Mouse (Mus musculus) kidney, adult 2 months (tissue): ENCODE measurements around the gene Kcnk13. TPM values are rescaled to one million over a fixed set of nuclear protein-coding genes. Genes with fewer than 3 reads are reported as not detected.

Source experiments
- DNase-seq: peaks from one replicate; pipeline ENCODE4 v3.0.0; 2021
- H3K27ac ChIP-seq: fragments of 200-500 bp; 2 replicates; pipeline ENCODE4 v1.5.1; 2012; ENCODE audit warnings: low read depth, low read length, control low read depth, inconsistent platforms; ENCODE audit not compliant: insufficient read depth
- H3K27me3 ChIP-seq: fragments of 200-500 bp; replicated peaks from 2 replicates; pipeline ENCODE4 v1.6.1; 2012; ENCODE audit warnings: mild to moderate bottlenecking, moderate library complexity, low read length, inconsistent platforms; ENCODE audit not compliant: control insufficient read depth, insufficient read depth
- H3K36me3 ChIP-seq: fragments of 200-500 bp; 2 replicates; pipeline ENCODE4 v1.6.1; 2012; ENCODE audit warnings: mild to moderate bottlenecking, moderate library complexity, low read length, inconsistent platforms; ENCODE audit not compliant: control insufficient read depth, insufficient read depth
- H3K4me1 ChIP-seq: fragments of 200-500 bp; 2 replicates; pipeline ENCODE4 v1.6.1; 2011; ENCODE audit warnings: low read length; ENCODE audit not compliant: control insufficient read depth, insufficient read depth
- H3K4me3 ChIP-seq: fragments of 200-500 bp; 2 replicates; pipeline ENCODE4 v1.5.1; 2011; ENCODE audit warnings: mild to moderate bottlenecking, low read depth, low read length, control low read depth; ENCODE audit not compliant: insufficient read depth
- CTCF ChIP-seq: fragments of 200-500 bp; conservative IDR thresholded peaks from 2 replicates; pipeline ENCODE4 v1.5.1; 2011; ENCODE audit warnings: low read depth, mild to moderate bottlenecking, control low read depth, low read length, moderate library complexity, mixed read lengths; ENCODE audit not compliant: insufficient read depth, insufficient read length
- POLR2A ChIP-seq: fragments of 200-500 bp; IDR thresholded peaks from one replicate; pipeline ENCODE4 v1.6.1; 2011; ENCODE audit warnings: low read depth, low read length, control low read depth
- WGBS: fragments of 180-500 bp; shearing (Covaris S2); methylation state at CpG from one replicate; pipeline ENCODE4 v1.1.7; 2018; 5-methylcytosine and 5-hydroxymethylcytosine counted together
- polyA plus RNA-seq: library from polyadenylated mRNA; depleted of rRNA; stranded (reverse); fragments of >200 nt; gene quantifications from 2 replicates; pipeline ENCODE4 v1.2.3, GENCODE M21; 2012

The Kcnk13 gene
- polyA plus RNA-seq, 1 experiment = 0.50 TPM

GRCm38 (mm10) chr12:100032521-100032920, 68.2 kb downstream of the Kcnk13 start:
- H3K27ac ChIP-seq = no peak overlapping the region
- no peaks in the 10 kb centered on the region for H3K4me1 ChIP-seq
- no peak for DNase-seq
- no peaks in the 10 kb centered on the region for H3K36me3 ChIP-seq
- no peaks in the 10 kb centered on the region for H3K27me3 ChIP-seq
- no peak overlapping the region for H3K4me3 ChIP-seq
- TF ChIP-seq CTCF (no peak), POLR2A (no peak)
- 77% methylated on average over 4 of the region's 4 CpGs for WGBS

GRCm38 (mm10) chr12:100038741-100039262, 74.5 kb downstream of the Kcnk13 start:
- 88% methylated on average over 5 of the region's 5 CpGs for WGBS
- no peak overlapping the region for H3K27ac ChIP-seq
- DNase-seq = no peak

GRCm38 (mm10) chr12:100042116-100042515, 77.8 kb downstream of the Kcnk13 start:
- peak; percentile 11 for DNase-seq
- Histone ChIP-seq H3K27ac (no peak overlapping the region), H3K4me3 (no peak overlapping the region), H3K27me3 (no peaks in the 10 kb centered on the region), H3K4me1 (no peaks in the 10 kb centered on the region), H3K36me3 (no peaks in the 10 kb centered on the region)
- TF ChIP-seq POLR2A = no peak
- TF ChIP-seq CTCF = no peak
- WGBS = 46% methylated on average over 8 of the region's 8 CpGs

More at GRCm38 (mm10) chr12:100038741-100039262, 74.5 kb downstream of the Kcnk13 start:
- TF ChIP-seq CTCF (no peak), POLR2A (no peak)
- Histone ChIP-seq H3K27me3 (no peaks in the 10 kb centered on the region), H3K36me3 (no peaks in the 10 kb centered on the region), H3K4me1 (no peaks in the 10 kb centered on the region), H3K4me3 (no peak overlapping the region)

GRCm38 (mm10) chr12:100044704-100045103, 80.4 kb downstream of the Kcnk13 start:
- Histone ChIP-seq H3K4me3 (no peak overlapping the region), H3K27ac (no peak overlapping the region), H3K36me3 (no peaks in the 10 kb centered on the region), H3K27me3 (no peaks in the 10 kb centered on the region), H3K4me1 (no peaks in the 10 kb centered on the region)
- no peak for DNase-seq
- 57% methylated on average over 4 of the region's 4 CpGs for WGBS
- TF ChIP-seq POLR2A (no peak), CTCF (no peak)

- no peaks in the 10 kb centered on the region for H3K36me3 ChIP-seq
- no peak overlapping the region for H3K4me3 ChIP-seq
- TF ChIP-seq CTCF = no peak
- TF ChIP-seq POLR2A = no peak
- H3K27me3 ChIP-seq = no peaks in the 10 kb centered on the region
- 45% methylated on average over 7 of the region's 7 CpGs for WGBS
- H3K4me1 ChIP-seq = no peaks in the 10 kb centered on the region
- no peak for DNase-seq
- H3K27ac ChIP-seq = no peak overlapping the region
Measured at GRCm38 (mm10) chr12:100050552-100050951, 86.3 kb downstream of the Kcnk13 start.

- Histone ChIP-seq H3K4me3 (no peak overlapping the region), H3K27ac (no peak overlapping the region), H3K4me1 (no peaks in the 10 kb centered on the region), H3K36me3 (no peaks in the 10 kb centered on the region), H3K27me3 (no peaks in the 10 kb centered on the region)
- WGBS = 75% methylated on average over 5 of the region's 5 CpGs
- no peak for DNase-seq
- TF ChIP-seq POLR2A = no peak
- TF ChIP-seq CTCF = no peak
Measured at GRCm38 (mm10) chr12:100053617-100054016, 89.3 kb downstream of the Kcnk13 start.

GRCm38 (mm10) chr12:100061071-100061470, 96.8 kb downstream of the Kcnk13 start:
- Histone ChIP-seq H3K27me3 (no peaks in the 10 kb centered on the region), H3K4me1 (no peaks in the 10 kb centered on the region), H3K27ac (no peak overlapping the region), H3K4me3 (no peak overlapping the region), H3K36me3 (no peaks in the 10 kb centered on the region)
- 87% methylated on average over 10 of the region's 10 CpGs for WGBS
- no peak for DNase-seq
- no peak for TF ChIP-seq CTCF
- no peak for TF ChIP-seq POLR2A

- no peak for TF ChIP-seq POLR2A
- TF ChIP-seq CTCF = no peak
- Histone ChIP-seq H3K27me3 (no peaks in the 10 kb centered on the region), H3K36me3 (no peaks in the 10 kb centered on the region), H3K4me1 (no peaks in the 10 kb centered on the region), H3K27ac (no peak overlapping the region), H3K4me3 (no peak overlapping the region)
- no peak for DNase-seq
Measured at GRCm38 (mm10) chr12:100061826-100062225, 97.5 kb downstream of the Kcnk13 start.
